Comparison of ENCODE assay signal across 15 mouse cellular contexts in genomic region chr11:68022895-68023294, GRCm38 (mm10). TPM values are rescaled to one million over a fixed set of nuclear protein-coding genes. Genes with fewer than 3 reads are reported as not detected.
DNase-seq lines count a peak whose midpoint lies in the region; ATAC-seq and TF ChIP-seq lines count a peak whose summit lies in the region.
"Had no signal": no experiment of that assay in that cellular context is flagged by ENCODE, and none has a peak within 500 bp of the region (broad histone marks: within the 10 kb centered on the region; RNA-seq: fewer than 3 reads in every experiment).

No protein-coding gene starts in this region.

- ATAC-seq in intestine, embryonic 14.5 days (replicated peaks; ENCODE audit: low FRiP score, low TSS enrichment, low read depth): no peak
- ATAC-seq in intestine, postnatal 0 days: no peak
- ATAC-seq in intestine, embryonic 15.5 days: peak; percentile 65; the same call in 1 of the 2 replicates
- no peak for ATAC-seq in stomach, embryonic 14.5 days (ENCODE audit: insufficient number of reproducible peaks, insufficient read depth, low FRiP score, low read depth)
- ATAC-seq: hindbrain, embryonic 16.5 days; midbrain, embryonic 13.5 days had no signal

- no peak for TF ChIP-seq CTCF in intestine, postnatal 0 days (IDR thresholded peaks at IDR 0.05; ENCODE audit: low read depth)
- TF ChIP-seq CTCF in thymus, adult 2 months (IDR thresholded peaks at IDR 0.05; ENCODE audit: borderline replicate concordance, control insufficient read depth, extremely low read depth, insufficient read depth, low read length, poor library complexity): no peak

- H3K27ac ChIP-seq in intestine, embryonic 14.5 days (ENCODE audit: low read depth): peak overlapping the region; percentile 55
- H3K27ac ChIP-seq in intestine, postnatal 0 days (ENCODE audit: low read depth, low read length): no peak overlapping the region
- H3K27ac ChIP-seq in intestine, embryonic 15.5 days: 0 out of 2 replicates have a peak overlapping the region, but pooled peaks have one; percentile 51
- H3K27ac ChIP-seq in stomach, embryonic 14.5 days (ENCODE audit: low read length): peak overlapping the region; percentile 23; the same call in 1 of the 2 replicates
- H3K27ac ChIP-seq in thymus, adult 2 months (ENCODE audit: control insufficient read depth, insufficient read depth, low read length): no peak overlapping the region
- H3K27ac ChIP-seq: limb, embryonic 13.5 days; midbrain, embryonic 13.5 days had no signal

- H3K9me3 ChIP-seq in intestine, embryonic 14.5 days (ENCODE audit: control insufficient read depth, low read length): no peaks in the 10 kb centered on the region
- no peaks in the 10 kb centered on the region for H3K9me3 ChIP-seq in intestine, postnatal 0 days (ENCODE audit: control insufficient read depth)
- H3K9me3 ChIP-seq in intestine, embryonic 15.5 days: no peaks in the 10 kb centered on the region
- H3K9me3 ChIP-seq in stomach, embryonic 14.5 days (ENCODE audit: control insufficient read depth, low read depth, low read length): no peaks in the 10 kb centered on the region
- H3K9me3 ChIP-seq: limb, embryonic 13.5 days; midbrain, embryonic 13.5 days had no signal

- H3K4me3 ChIP-seq in intestine, embryonic 14.5 days (ENCODE audit: low read depth, low read length): no peak overlapping the region
- H3K4me3 ChIP-seq in intestine, postnatal 0 days (ENCODE audit: low read depth, low read length): no peak overlapping the region
- no peak overlapping the region for H3K4me3 ChIP-seq in intestine, embryonic 15.5 days (replicated peaks)
- H3K4me3 ChIP-seq in stomach, embryonic 14.5 days (ENCODE audit: low read depth, low read length): no peak overlapping the region
- H3K4me3 ChIP-seq in thymus, adult 2 months (ENCODE audit: control insufficient read depth, insufficient read depth, low read length): no peak overlapping the region
- H3K4me3 ChIP-seq: limb, embryonic 13.5 days; midbrain, embryonic 13.5 days had no signal

- TF ChIP-seq POLR2A in thymus, adult 2 months (IDR thresholded peaks at IDR 0.05; ENCODE audit: control insufficient read depth, extremely low read depth, insufficient read depth, low read length, poor library complexity): no peak

- no peak overlapping the region for H3K9ac ChIP-seq in intestine, embryonic 14.5 days (ENCODE audit: low read length)
- H3K9ac ChIP-seq in intestine, postnatal 0 days (ENCODE audit: low read depth, low read length): no peak overlapping the region
- no peak overlapping the region for H3K9ac ChIP-seq in intestine, embryonic 15.5 days
- H3K9ac ChIP-seq in stomach, embryonic 14.5 days (replicated peaks; ENCODE audit: low read depth, low read length): no peak overlapping the region
- H3K9ac ChIP-seq: limb, embryonic 13.5 days; midbrain, embryonic 13.5 days had no signal

- H3K4me2 ChIP-seq in intestine, embryonic 14.5 days (ENCODE audit: low read length): no peak overlapping the region
- H3K4me2 ChIP-seq in intestine, postnatal 0 days (replicated peaks; ENCODE audit: low read depth): no peak overlapping the region
- H3K4me2 ChIP-seq in intestine, embryonic 15.5 days (replicated peaks): no peak overlapping the region
- no peak overlapping the region for H3K4me2 ChIP-seq in stomach, embryonic 14.5 days (replicated peaks; ENCODE audit: low read depth, low read length)
- H3K4me2 ChIP-seq: limb, embryonic 13.5 days; midbrain, embryonic 13.5 days had no signal

- no peaks in the 10 kb centered on the region for H3K36me3 ChIP-seq in intestine, embryonic 14.5 days (ENCODE audit: control insufficient read depth, insufficient read depth, low read length)
- H3K36me3 ChIP-seq in intestine, postnatal 0 days (ENCODE audit: control insufficient read depth, insufficient read depth): peaks cover 2% of the 10 kb centered on the region; the same call in 1 of the 2 replicates
- no peaks in the 10 kb centered on the region for H3K36me3 ChIP-seq in intestine, embryonic 15.5 days
- H3K36me3 ChIP-seq in stomach, embryonic 14.5 days (ENCODE audit: control insufficient read depth, insufficient read depth, low read length): no peaks in the 10 kb centered on the region
- H3K36me3 ChIP-seq in thymus, adult 2 months (ENCODE audit: control insufficient read depth, insufficient read depth, low read length): no peaks in the 10 kb centered on the region
- H3K36me3 ChIP-seq: midbrain, embryonic 13.5 days had no signal

- 55% methylated on average over 5 of the region's 5 CpGs for WGBS in intestine, embryonic 14.5 days
- 72% methylated on average over 5 of the region's 5 CpGs for WGBS in intestine, postnatal 0 days
- WGBS in intestine, embryonic 15.5 days: 63% methylated on average over 5 of the region's 5 CpGs
- whole genome bisulfite sequencing in stomach, embryonic 14.5 days: 42% methylated on average over 5 of the region's 5 CpGs
- WGBS in thymus, adult 2 months: 97% methylated on average over 5 of the region's 5 CpGs

- H3K27me3 ChIP-seq in intestine, embryonic 14.5 days (replicated peaks; ENCODE audit: control insufficient read depth, insufficient read depth, low read length): no peaks in the 10 kb centered on the region
- H3K27me3 ChIP-seq in intestine, postnatal 0 days (replicated peaks; ENCODE audit: control insufficient read depth, insufficient read depth, low read length): no peaks in the 10 kb centered on the region
- H3K27me3 ChIP-seq in intestine, embryonic 15.5 days (replicated peaks): no peaks in the 10 kb centered on the region
- H3K27me3 ChIP-seq in stomach, embryonic 14.5 days (ENCODE audit: control insufficient read depth, insufficient read depth, low read length): no peaks in the 10 kb centered on the region
- no peaks in the 10 kb centered on the region for H3K27me3 ChIP-seq in thymus, adult 2 months (ENCODE audit: control insufficient read depth, insufficient read depth, low read length)
- H3K27me3 ChIP-seq: limb, embryonic 13.5 days; midbrain, embryonic 13.5 days had no signal

- H3K4me1 ChIP-seq in intestine, embryonic 14.5 days (replicated peaks; ENCODE audit: control insufficient read depth, insufficient read depth, low read length): peaks cover 10% of the 10 kb centered on the region
- 0 out of 2 replicates have a peak, but pooled peaks cover 5% of the 10 kb centered on the region for H3K4me1 ChIP-seq in intestine, postnatal 0 days (replicated peaks; ENCODE audit: control insufficient read depth, insufficient read depth, low read length)
- H3K4me1 ChIP-seq in intestine, embryonic 15.5 days (replicated peaks): peaks cover 18% of the 10 kb centered on the region
- H3K4me1 ChIP-seq in stomach, embryonic 14.5 days (ENCODE audit: control insufficient read depth, insufficient read depth, low read length): peaks cover 8% of the 10 kb centered on the region; the same call in 1 of the 2 replicates
- no peaks in the 10 kb centered on the region for H3K4me1 ChIP-seq in thymus, adult 2 months (replicated peaks; ENCODE audit: control insufficient read depth, insufficient read depth, low read length)
- H3K4me1 ChIP-seq: midbrain, embryonic 13.5 days had no signal

- DNase-seq in intestine, embryonic 14.5 days (ENCODE audit: low spot score): no peak
- peak; percentile 71 for DNase-seq in heart, adult 8-10 months (ENCODE audit: low spot score)
- DNase-seq in thymus, adult 2 months: no peak
- no peak for DNase-seq in adrenal gland, postnatal 36 days
- DNase-seq: adrenal gland, postnatal 25 days; cerebellum, postnatal 10 days; thymus, postnatal 36 days had no signal

RNA-seq across cellular contexts. Expression of gene Stx8, which starts 56.9 kb away (rescaled TPM):
- polyA plus RNA-seq in intestine, embryonic 14.5 days (2014; fragmentation: Nextera tagmentation; extraction: Ambion mirVana): 51.3 and 54.5 TPM in 2 replicates
- 79.1 and 82.0 TPM in 2 replicates for polyA plus RNA-seq in intestine, postnatal 0 days (2015; fragmentation: Nextera tagmentation; extraction: Ambion mirVana)
- 10 to 100 TPM; 24.6 to 34.0 (median 28.6) TPM for total RNA-seq in heart, adult 8-10 months (2022)
- 51.8 and 59.7 TPM in 2 replicates for polyA plus RNA-seq in intestine, embryonic 15.5 days (2015; fragmentation: Nextera tagmentation; extraction: Ambion mirVana)
- 60.4 and 68.5 TPM in 2 replicates for polyA plus RNA-seq in stomach, embryonic 14.5 days (2014; fragmentation: Nextera tagmentation; extraction: Ambion mirVana)
- polyA plus RNA-seq in thymus, adult 2 months (2012; rRNA removed): 6.4 and 8.2 TPM in 2 replicates
- 10 to 100 TPM; 31.4 to 34.7 TPM for total RNA-seq in adrenal gland, postnatal 36 days (2021)

RNA-seq across cellular contexts. Expression of gene Cfap52, which starts 57.4 kb away (rescaled TPM):
- polyA plus RNA-seq in intestine, embryonic 14.5 days (2014; fragmentation: Nextera tagmentation; extraction: Ambion mirVana): 0.86 and 1.0 TPM in 2 replicates
- 0.97 and 1.4 TPM in 2 replicates for polyA plus RNA-seq in intestine, postnatal 0 days (2015; fragmentation: Nextera tagmentation; extraction: Ambion mirVana)
- total RNA-seq in heart, adult 8-10 months (2022): under 1 TPM in 1 of 4 experiments, not detected in 3; 0.32 TPM
- 1.1 and 1.3 TPM in 2 replicates for polyA plus RNA-seq in intestine, embryonic 15.5 days (2015; fragmentation: Nextera tagmentation; extraction: Ambion mirVana)
- polyA plus RNA-seq in stomach, embryonic 14.5 days (2014; fragmentation: Nextera tagmentation; extraction: Ambion mirVana): 0.48 and 1.3 TPM in 2 replicates
- polyA plus RNA-seq in thymus, adult 2 months (2012; rRNA removed): 0.19 and 0.20 TPM in 2 replicates
- not detected for total RNA-seq in adrenal gland, postnatal 36 days (2021)
- total RNA-seq: adrenal gland, postnatal 25 days; MEL had no signal
- polyA plus RNA-seq: heart, embryonic 14.5 days had no signal

Comparison
In these comparisons a context has a peak if more than half of its experiments do, and no peak if none do; other contexts are left out.
1. H3K27ac ChIP-seq: peak in intestine, embryonic 14.5 days (single experiment), intestine, embryonic 15.5 days (single experiment) and stomach, embryonic 14.5 days (single experiment); none in intestine, postnatal 0 days (single experiment) and thymus, adult 2 months (single experiment).